10 mouse cellular contexts compared by ENCODE assay signal in the genomic region with DNA sequence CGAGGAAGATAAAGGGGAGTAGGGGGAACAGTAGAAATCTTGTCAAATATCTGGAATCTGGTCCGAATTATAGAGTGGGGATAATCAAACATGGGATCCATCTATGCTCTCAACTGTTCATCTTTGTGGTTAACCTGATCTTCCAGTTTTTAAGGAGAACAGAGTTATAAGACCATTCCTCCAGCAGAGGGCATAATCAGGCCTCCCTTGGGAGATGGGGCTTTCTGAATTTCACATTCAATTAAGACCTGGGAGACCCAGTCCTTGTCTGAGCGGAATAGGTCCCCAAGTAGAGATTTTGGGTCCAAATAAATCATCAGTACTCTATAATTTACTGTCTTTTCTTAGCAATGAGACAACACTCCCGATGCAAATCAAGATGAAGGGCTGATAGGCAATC.
DNase-seq lines count a peak whose midpoint lies in the region; ATAC-seq and TF ChIP-seq lines count a peak whose summit lies in the region.
"Had no signal": no experiment of that assay in that cellular context is flagged by ENCODE, and none has a peak within 500 bp of the region (broad histone marks: within the 10 kb centered on the region; RNA-seq: fewer than 3 reads in every experiment).

No protein-coding gene starts in this region.

- TF ChIP-seq CTCF in heart, adult 2 months (IDR thresholded peaks at IDR 0.05), result peak; percentile 49

- H3K79me2 ChIP-seq in heart, adult 2 months (replicated peaks; ENCODE audit: control insufficient read depth, insufficient read depth, low read length), result no peaks in the 10 kb centered on the region

- intact Hi-C loops in heart, adult 2 months (cut with DNase I), result loop anchor here (10.0 kb wide), 1 partner anchor 232 kb away; no protein-coding TSS in a partner anchor
- intact Hi-C loops in gastrocnemius, postnatal 36 days (cut with DNase I), result no loop called here

- TF ChIP-seq POLR2A in heart, adult 2 months (IDR thresholded peaks at IDR 0.05; ENCODE audit: insufficient read depth, low read depth, low read length), result no peak

- no peak overlapping the region for H3K4me2 ChIP-seq in heart, embryonic 12.5 days

- no peak overlapping the region for H3K27ac ChIP-seq in heart, adult 2 months
- H3K27ac ChIP-seq in heart, embryonic 12.5 days (ENCODE audit: poor library complexity, severe bottlenecking), result no peak overlapping the region

- H3K36me3 ChIP-seq in heart, adult 2 months (ENCODE audit: control insufficient read depth, insufficient read depth, low read length), result no peaks in the 10 kb centered on the region
- no peaks in the 10 kb centered on the region for H3K36me3 ChIP-seq in heart, embryonic 12.5 days

- 45% methylated on average over 4 of the region's 4 CpGs for WGBS in heart, adult 2 months
- WGBS in heart, embryonic 12.5 days, result 40% methylated on average over 4 of the region's 4 CpGs

- H3K9ac ChIP-seq in heart, adult 2 months (ENCODE audit: low read depth, low read length), result no peak overlapping the region
- H3K9ac ChIP-seq in heart, embryonic 12.5 days, result no peak overlapping the region

- DNase-seq in heart, adult 2 months, result no peak
- peak; percentile 16 for DNase-seq in ovary, postnatal 14 days (ENCODE audit: low spot score)
- no peak for DNase-seq in ovary, postnatal 10 days (ENCODE audit: low spot score)
- peak; percentile 38 for DNase-seq in layer of hippocampus, adult 11-12 months (ENCODE audit: low spot score)
- DNase-seq in telencephalon, adult 2 months (ENCODE audit: low read depth, low spot score), result peak; percentile 17
- DNase-seq in gastrocnemius, postnatal 36 days, result no peak

- ATAC-seq in heart, embryonic 12.5 days (ENCODE audit: insufficient number of reproducible peaks, low FRiP score), result no peak
- no peak for ATAC-seq in erythroblast, adult 5-6 weeks (replicated peaks; ENCODE audit: low FRiP score, poor library complexity, severe bottlenecking)
- ATAC-seq: forebrain, embryonic 16.5 days had no signal

- no peaks in the 10 kb centered on the region for H3K9me3 ChIP-seq in heart, embryonic 12.5 days (replicated peaks)

- H3K27me3 ChIP-seq in heart, adult 2 months (ENCODE audit: control insufficient read depth, insufficient read depth, low read length), result no peaks in the 10 kb centered on the region
- H3K27me3 ChIP-seq in heart, embryonic 12.5 days (replicated peaks), result no peaks in the 10 kb centered on the region

- H3K4me1 ChIP-seq in heart, adult 2 months (ENCODE audit: control insufficient read depth, insufficient read depth, low read length), result no peaks in the 10 kb centered on the region
- no peaks in the 10 kb centered on the region for H3K4me1 ChIP-seq in heart, embryonic 12.5 days (replicated peaks)

- H3K4me3 ChIP-seq in heart, adult 2 months, result no peak overlapping the region
- H3K4me3 ChIP-seq in heart, embryonic 12.5 days, result no peak overlapping the region
- H3K4me3 ChIP-seq: myocyte had no signal

- no peak for TF ChIP-seq EP300 in heart, adult 2 months (IDR thresholded peaks at IDR 0.05; ENCODE audit: insufficient read depth, low read depth, low read length)

Comparison
In these comparisons a context has a peak if more than half of its experiments do, and no peak if none do; other contexts are left out.
1. DNase-seq: peak in ovary, postnatal 14 days (single experiment), layer of hippocampus, adult 11-12 months (single experiment) and telencephalon, adult 2 months (single experiment); none in heart, adult 2 months (0 of 2), ovary, postnatal 10 days (single experiment) and gastrocnemius, postnatal 36 days (0 of 2).